Mouse (Mus musculus) c-Kit-positive CD71-positive TER-119-negative erythroid progenitor cells, embryonic 14.5 days (primary cell): ENCODE measurements at regions not wholly inside any gene's neighbourhood (a gene's known extent, or its start where the extent isn't known, plus 50 kb on each side); places are given as distances from the start of the nearest gene placed in this dataset.
A peak's percentile ranks its signal among the peaks of the same experiment; 100 is the strongest.
"Not testable (repeated sequence)": the region's sequence is repeated elsewhere in the genome, so short reads cannot be mapped to it uniquely, and the experiment has no call there.

Experiments
- DNase-seq: peaks from one replicate; pipeline ENCODE4 v3.0.0-alpha.2; 2013; ENCODE audit warnings: low read depth

DNA sequence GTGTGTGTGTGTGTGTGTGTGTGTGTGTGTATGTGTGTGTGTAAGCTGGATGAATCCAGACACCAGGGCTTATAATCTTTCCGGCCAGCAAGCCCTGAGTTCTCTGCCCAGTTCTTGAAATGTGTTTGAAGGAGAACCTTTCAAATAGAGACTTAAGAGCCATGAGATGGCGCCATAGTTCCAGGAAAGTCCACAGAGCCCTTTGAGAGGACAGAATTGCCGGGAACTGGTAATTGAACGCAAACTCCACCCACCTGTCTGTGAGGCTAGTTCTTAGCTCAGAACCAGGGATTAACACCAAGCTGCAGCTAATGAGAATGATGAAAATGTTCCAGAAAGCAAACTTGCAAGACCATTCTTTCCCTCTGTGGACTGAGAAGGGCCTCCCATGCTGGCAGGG lies 72.2 kb downstream of the Trim42 start:
- DNase-seq, result no peak

DNA sequence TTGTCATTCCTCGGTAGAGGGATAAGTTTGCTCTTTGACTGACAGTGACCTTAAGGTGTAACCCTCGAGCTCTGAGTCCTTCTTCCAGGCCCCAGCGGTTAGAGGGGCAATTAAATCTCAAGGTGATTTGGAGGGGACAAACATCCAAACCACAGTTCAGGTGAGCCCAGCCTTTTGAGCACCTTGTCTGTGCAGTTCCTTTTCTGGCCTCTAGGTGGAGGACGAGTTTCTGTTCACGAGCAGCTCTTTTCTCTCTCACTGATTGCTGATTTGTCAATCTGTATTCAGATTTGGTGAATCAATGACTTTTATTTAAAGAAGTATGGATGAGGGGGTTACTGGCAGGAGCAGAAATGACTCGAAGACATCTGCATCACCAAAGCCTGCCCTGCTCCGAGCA lies 74.0 kb downstream of the Trim42 start:
- DNase-seq, result no peak

GRCm38 (mm10) chr9:97291870-97292269 lies 77.9 kb downstream of the Trim42 start:
- DNase-seq, result no peak

DNA sequence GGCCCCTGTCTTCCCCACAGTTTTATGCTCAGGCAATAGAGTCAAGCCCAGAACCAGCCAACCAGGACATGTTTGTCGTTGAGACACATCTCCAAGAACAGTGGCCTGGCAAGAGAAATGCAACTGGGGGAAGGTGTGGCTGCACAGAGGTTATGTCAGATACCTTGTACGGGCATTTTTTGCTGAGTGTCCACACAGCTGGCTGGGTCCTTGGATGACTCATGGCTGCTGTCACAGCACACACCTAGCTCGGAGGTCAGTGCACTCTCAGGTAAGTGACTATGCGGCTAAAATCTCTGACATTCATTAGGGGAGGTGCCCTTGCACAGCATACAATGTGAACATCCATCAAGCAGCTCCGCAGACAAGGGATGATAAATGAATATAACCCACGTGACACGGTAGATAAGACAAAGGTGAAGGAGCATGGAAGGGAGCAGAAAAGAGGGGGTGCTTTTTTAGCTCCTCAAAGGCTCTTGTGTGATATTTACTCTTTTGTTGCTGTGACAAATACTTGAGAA lies 85.4 kb downstream of the Trim42 start:
- no peak for DNase-seq

- DNase-seq, result no peak
These were observed 87.7 kb downstream of the Trim42 start for GRCm38 (mm10) chr9:97282090-97282489.

GRCm38 (mm10) chr9:97275449-97275848 lies 94.3 kb downstream of the Trim42 start:
- not testable (repeated sequence) for DNase-seq

DNA sequence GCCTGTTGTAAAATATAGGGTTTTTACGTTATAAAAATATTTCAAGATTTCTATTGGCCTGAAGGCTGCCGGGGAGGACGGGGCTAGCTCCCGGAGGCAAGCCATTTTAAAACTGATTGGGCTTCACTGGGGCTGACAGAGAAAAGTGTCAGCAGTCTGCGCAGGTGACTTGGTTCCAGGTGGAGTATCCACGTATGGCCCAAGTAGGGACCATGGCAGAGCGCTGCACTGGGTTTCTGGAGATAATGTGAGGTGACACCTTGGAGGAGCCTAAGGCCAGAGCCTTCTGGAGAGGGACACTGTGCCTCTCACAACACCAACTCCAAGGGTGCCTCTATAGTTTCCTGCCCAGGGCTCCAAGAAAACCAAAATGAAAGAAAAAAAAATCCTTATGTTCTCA lies 95.9 kb downstream of the Trim42 start:
- no peak for DNase-seq

- no peak for DNase-seq
These were observed 97.7 kb downstream of the Trim42 start for GRCm38 (mm10) chr9:97272061-97272460.

DNA sequence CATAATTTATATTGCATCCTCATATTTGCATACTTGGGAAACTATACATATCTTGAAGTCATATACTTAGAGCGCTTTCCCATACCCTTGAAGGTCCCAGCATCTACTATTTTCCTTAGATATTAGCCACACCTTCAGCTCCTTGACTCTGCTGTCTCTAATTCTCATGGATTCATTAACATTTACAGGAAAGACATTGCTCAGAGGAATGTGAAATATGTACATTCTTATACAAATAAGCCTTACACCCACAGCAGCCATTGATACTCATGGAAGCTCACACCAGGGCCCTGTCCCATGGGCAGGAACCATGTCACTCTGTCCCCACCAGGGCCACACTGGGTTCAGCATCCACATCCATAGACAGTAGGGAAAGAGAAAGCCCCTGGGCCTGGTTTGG lies 122.1 kb downstream of the Trim42 start:
- DNase-seq, result no peak

DNA sequence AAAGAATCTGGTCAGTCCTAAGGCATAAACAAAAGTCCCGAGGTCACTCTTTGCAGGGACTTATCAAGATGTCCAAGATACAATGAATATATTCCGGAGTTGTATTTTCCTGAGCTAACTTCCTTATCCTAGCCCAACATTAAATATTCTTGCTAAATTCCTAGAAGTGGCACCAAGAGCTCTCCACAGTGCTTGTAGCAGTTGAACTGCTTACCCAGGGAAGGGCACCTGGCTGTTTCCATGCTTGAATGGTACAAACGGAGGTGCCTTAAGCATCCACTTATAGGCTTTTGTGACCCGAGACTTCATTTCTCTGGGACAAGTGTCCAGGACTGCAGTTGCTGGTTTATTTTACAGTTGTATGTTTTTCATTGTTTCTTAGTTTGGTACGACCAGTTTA lies 115.1 kb upstream of the Slc25a36 start:
- no peak for DNase-seq

DNA sequence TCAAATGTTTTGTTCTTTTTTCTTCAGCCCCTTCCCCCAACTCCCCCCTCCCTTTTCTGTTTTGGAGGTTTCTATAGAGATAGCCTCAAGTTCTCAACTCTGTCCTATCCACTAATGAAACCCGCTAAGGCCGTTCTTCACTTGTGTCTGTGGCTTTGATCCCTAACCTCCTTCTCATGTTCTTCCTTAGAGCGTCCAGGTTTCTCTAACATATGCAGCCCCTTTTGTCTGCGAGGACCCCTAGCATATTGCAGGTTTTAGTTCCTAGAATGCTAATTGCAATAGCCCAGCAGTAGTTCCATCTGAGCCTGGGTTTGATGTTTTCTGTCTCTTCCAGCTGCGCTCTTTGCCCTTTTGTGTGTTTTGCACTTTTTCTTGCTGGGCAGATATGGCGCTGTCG lies 113.6 kb upstream of the Slc25a36 start:
- DNase-seq, result no peak

DNA sequence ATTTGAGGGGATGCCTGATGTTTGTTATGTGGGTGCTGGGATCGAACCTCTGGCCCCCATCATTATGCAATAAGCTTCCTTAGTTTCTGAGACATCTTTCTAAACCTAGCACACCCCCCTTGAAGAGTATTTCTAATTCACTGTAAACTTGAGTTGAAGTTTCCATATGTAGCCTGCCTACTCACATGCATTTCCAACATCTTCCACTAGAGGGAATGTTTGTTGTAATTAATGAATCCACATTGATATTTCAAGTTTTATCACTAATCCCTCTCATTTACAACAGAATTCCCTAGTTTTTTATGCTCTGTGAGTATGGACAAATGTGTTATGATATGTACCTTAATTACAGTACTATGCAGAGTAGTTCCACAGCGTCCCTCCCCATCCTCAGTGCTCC lies 103.8 kb upstream of the Slc25a36 start:
- DNase-seq, result peak; percentile 1

DNA sequence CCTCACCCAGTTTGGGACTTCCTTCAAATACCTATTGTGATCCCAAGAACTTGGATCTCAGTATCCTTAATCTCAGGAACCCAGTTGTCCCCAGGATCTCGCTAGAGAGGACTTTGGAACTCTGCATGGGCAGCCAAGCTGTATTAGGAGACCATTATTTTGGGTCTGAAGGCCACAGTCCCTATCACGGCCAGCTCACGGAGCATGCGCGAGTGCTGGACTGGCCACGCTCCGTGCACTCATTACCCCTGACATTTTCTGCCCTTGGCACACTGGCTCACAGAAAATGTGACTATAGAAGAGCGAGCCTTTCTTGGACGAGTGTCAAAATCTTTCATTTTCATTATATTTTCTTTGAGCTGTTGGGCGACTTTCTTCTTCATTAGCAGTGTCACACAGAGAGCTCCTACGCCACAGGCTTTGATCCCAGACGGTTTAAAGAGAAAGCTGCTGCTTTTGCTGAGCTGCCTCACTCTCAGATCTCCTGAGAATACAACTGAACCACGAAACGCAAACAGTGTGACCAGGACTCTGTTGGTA lies 79.4 kb upstream of the Slc25a36 start:
- no peak for DNase-seq

- DNase-seq, result no peak
These were observed 78.7 kb upstream of the Slc25a36 start for GRCm38 (mm10) chr9:97189646-97190045.

- no peak for DNase-seq
These were observed 77.8 kb upstream of the Slc25a36 start for GRCm38 (mm10) chr9:97188616-97189330.

DNA sequence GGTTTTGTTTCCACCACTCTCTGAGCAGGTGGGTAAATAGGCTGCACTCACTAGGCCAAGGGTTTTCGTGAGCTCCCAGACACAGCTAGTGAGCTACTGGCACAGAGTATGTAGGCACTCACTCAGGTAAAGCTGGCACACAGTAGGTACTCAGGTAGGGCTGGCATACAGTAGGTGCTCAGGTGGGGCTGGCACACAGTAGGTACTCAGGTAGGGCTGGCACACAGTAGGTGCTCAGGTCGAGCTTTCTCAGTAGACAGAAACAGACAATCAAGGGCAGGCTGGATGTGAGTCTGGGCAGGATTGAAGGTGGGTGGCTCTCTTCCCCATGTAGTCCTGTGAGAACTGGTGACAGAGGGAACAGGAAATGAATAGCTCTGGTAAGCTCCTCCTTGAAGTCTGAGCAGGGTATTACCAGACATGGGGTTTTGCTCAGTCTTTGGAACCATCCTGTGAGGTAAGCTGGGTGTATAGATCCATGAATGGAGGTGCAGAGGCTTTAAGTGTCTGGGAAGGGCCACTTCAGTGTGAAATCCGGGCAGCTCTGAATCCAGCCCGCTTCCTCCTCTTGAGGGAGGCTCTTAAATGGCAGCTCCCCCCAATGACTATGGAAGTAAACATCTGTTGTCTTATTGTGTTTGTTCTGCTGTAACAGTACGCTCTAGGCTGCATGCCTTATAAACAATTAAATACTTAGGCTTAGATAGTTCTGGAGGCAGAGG lies 62.4 kb upstream of the Slc25a36 start:
- DNase-seq, result no peak

DNA sequence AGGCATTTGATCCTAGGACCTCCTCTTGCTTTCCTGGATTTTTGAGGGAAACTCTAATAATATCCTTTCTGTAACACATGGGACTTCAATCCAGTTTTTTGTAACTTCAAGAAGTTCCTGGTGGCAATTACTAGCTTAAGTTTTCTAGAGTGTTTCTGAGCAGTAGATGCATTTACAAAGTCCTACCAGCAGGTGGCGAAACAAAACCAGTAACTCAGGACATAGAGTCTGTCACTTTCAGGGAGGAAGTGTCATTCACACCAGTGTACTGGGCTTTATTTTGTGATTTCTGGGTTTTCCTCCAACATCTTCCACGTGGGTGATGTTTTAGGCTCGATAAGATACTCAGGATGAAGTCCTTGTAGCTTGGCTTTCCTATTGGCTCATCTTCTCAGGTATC lies 61.1 kb upstream of the Slc25a36 start:
- peak; percentile 8 for DNase-seq

DNA sequence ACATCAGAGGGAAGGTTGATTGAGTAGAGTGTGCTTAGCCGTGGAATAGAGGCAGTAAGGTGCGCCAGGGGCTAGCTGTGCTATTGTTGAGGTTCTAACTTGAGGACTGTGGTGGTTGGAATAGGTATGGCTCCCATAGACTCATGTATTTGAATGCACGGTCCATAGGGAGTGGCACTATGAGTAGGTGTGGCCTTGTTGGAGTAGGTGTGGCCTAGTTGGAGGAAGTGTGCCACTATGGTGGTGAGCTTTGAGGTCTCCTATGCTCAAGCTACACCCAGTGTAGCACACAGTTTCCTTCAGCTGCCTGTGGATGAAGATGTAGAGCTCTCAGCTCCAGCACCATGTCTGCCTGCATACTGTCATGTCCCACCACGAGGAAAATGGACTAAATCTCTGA lies 60.5 kb upstream of the Slc25a36 start:
- no peak for DNase-seq

DNA sequence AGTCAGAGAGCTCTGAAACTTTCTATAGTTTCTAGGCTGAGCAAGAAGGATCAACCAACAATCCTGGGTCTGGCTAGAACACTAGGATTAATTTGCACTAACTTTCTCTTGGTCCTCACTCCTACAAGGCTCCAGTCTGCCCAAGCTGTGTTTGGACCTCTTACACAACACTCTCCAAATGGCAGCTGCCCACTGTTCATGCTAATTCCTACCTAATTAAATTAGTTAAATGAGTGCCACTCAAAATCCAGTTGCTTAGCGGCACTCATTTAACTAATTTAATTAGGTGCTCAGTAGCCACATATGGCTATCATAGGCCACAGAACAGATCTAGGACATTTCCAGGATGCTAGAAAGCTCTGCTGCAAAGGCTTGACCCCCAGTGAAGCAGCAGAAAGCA lies 59.9 kb upstream of the Slc25a36 start:
- no peak for DNase-seq

- no peak for DNase-seq
These were observed 51.5 kb upstream of the Slc25a36 start for GRCm38 (mm10) chr9:97162465-97162864.
